Mouse (Mus musculus): ENCODE measurements around the gene Tada3.

DNA sequence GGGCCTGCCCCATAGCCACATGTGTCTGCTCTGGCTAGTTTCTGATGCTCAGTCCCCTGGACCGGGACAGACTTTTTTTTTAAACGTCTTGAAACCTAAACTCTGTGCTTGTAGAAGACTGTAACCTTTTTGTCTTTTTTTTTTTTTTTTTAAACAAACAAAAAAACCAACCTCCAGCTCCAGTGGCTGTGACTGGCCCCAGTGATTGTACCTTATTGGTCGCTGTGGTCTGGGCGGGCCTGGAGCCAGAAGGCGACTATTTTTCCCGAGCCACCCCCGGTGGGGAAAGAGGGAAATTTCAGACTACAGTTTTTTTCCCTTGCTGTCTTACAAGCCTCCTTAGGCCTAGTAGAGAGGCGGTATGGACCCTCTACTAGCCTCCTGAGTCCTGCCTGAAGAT, 11.3 kb upstream of the Tada3 start, which contains the start of gene Ttll3:
- TF ChIP-seq CTCF (IDR thresholded peaks at IDR 0.05; ENCODE audit: insufficient read depth, low read depth, low read length) (no peak), POLR2A (IDR thresholded peaks at IDR 0.05; ENCODE audit: insufficient read depth, low read depth, low read length) (no peak)

Data from olfactory bulb, adult 2 months (tissue).